Mouse (Mus musculus): ENCODE measurements around the gene Gm49369. TPM values are rescaled to one million over a fixed set of nuclear protein-coding genes. Genes with fewer than 3 reads are reported as not detected.
"Not testable (repeated sequence)": the region's sequence is repeated elsewhere in the genome, so short reads cannot be mapped to it uniquely, and the experiment has no call there.

The Gm49369 gene
- polyA plus RNA-seq, 1 experiment from 2014 or later: not detected

DNA sequence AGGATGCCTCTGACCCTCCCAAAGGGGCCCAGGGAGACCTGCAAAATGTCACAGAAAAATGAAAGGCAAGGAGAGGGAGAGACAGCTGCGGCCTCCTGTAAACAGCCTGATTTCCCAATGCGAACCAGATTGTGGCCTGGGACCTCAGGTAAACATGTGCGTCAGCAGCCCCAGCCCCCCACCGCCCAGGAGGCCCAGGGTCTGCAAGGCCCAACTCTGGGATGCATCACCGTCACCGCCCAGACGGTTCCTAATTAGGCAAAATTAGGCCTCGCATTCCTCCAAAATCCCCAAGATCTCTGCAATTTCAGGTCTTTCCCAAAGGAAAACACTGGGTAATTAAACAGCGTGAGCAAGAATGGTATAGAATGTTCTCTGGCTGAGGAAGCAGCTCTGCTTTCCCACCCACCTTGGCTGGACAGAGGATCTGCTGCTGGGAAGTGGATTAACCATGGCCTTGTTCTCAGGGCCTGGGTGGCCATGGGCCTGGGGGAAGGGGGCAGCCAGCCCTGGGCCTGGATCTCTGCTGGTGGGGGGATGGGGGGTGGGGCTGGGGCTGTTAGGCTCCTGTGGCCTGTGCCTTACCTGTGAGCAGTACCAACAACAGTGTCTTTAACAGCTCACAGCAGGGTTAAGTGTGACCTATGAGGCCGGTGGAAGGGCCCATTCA, 60.7 kb downstream of the Gm49369 start:
- Histone ChIP-seq H3K27ac (replicated peaks) (peak overlapping the region; percentile 45; the same call in 1 of the 2 replicates), H3K4me1 (peaks cover 23% of the 10 kb centered on the region)
- H3K27me3 ChIP-seq (replicated peaks); H3K4me3 ChIP-seq (replicated peaks); H3K9me3 ChIP-seq (replicated peaks); ATAC-seq (ENCODE audit: low FRiP score); H3K9ac ChIP-seq (replicated peaks); H3K4me2 ChIP-seq; H3K36me3 ChIP-seq: not testable (repeated sequence)
- WGBS: 36% methylated on average over 5 of the region's 10 CpGs

Other genes with a start within 250 kb of the Gm49369 start
- not detected in 2 replicates for gene Gm39115, start 246.6 kb downstream of the Gm49369 start, polyA plus RNA-seq (2015; fragmentation: Nextera tagmentation; extraction: Ambion mirVana)
- not detected in 2 replicates for gene Gm45337, start 238.1 kb downstream of the Gm49369 start, polyA plus RNA-seq (2015; fragmentation: Nextera tagmentation; extraction: Ambion mirVana)
- gene Gm29735, start 225.6 kb downstream of the Gm49369 start, polyA plus RNA-seq (2015; fragmentation: Nextera tagmentation; extraction: Ambion mirVana): not detected in 2 replicates
- gene Gm4553, start 216.9 kb downstream of the Gm49369 start, polyA plus RNA-seq (2015; fragmentation: Nextera tagmentation; extraction: Ambion mirVana): not detected in 2 replicates
- gene Krtap5-2, start 206.7 kb downstream of the Gm49369 start, polyA plus RNA-seq (2015; fragmentation: Nextera tagmentation; extraction: Ambion mirVana): not detected in 2 replicates
- gene Gm10153, start 192.3 kb downstream of the Gm49369 start, polyA plus RNA-seq (2015; fragmentation: Nextera tagmentation; extraction: Ambion mirVana): not detected in 2 replicates
- gene Krtap5-3, start 181.3 kb downstream of the Gm49369 start, polyA plus RNA-seq (2015; fragmentation: Nextera tagmentation; extraction: Ambion mirVana): not detected in 2 replicates
- gene Gm7579, start 170.8 kb downstream of the Gm49369 start, polyA plus RNA-seq (2015; fragmentation: Nextera tagmentation; extraction: Ambion mirVana): not detected in 2 replicates
- not detected in 2 replicates for gene Krtap5-5, start 152.7 kb downstream of the Gm49369 start, polyA plus RNA-seq (2015; fragmentation: Nextera tagmentation; extraction: Ambion mirVana)
- not detected in 2 replicates for gene Gm40460, start 141.6 kb downstream of the Gm49369 start, polyA plus RNA-seq (2015; fragmentation: Nextera tagmentation; extraction: Ambion mirVana)
- gene Gm2431, start 124.3 kb downstream of the Gm49369 start, polyA plus RNA-seq (2015; fragmentation: Nextera tagmentation; extraction: Ambion mirVana): not detected in 2 replicates
- not detected in 2 replicates for gene Gm4559, start 108.3 kb downstream of the Gm49369 start, polyA plus RNA-seq (2015; fragmentation: Nextera tagmentation; extraction: Ambion mirVana)
- gene Krtap5-1, start 85.5 kb downstream of the Gm49369 start, polyA plus RNA-seq (2015; fragmentation: Nextera tagmentation; extraction: Ambion mirVana): not detected in 2 replicates
- not detected in 2 replicates for gene Krtap5-4, start 79.1 kb downstream of the Gm49369 start, polyA plus RNA-seq (2015; fragmentation: Nextera tagmentation; extraction: Ambion mirVana)
- 13.5 and 14.7 TPM in 2 replicates for gene Ifitm10, start 8.9 kb downstream of the Gm49369 start, polyA plus RNA-seq (2015; fragmentation: Nextera tagmentation; extraction: Ambion mirVana)
- 304 and 310 TPM in 2 replicates for gene Ctsd, start 5.4 kb upstream of the Gm49369 start, polyA plus RNA-seq (2015; fragmentation: Nextera tagmentation; extraction: Ambion mirVana)
- 0.14 TPM in 1 of 2 replicates, not detected in the other for gene Syt8, start 52.2 kb upstream of the Gm49369 start, polyA plus RNA-seq (2015; fragmentation: Nextera tagmentation; extraction: Ambion mirVana)
- gene Tnni2, start 59.1 kb upstream of the Gm49369 start, polyA plus RNA-seq (2015; fragmentation: Nextera tagmentation; extraction: Ambion mirVana): 16.4 and 24.8 TPM in 2 replicates
- gene Lsp1, start 78.1 kb upstream of the Gm49369 start, polyA plus RNA-seq (2015; fragmentation: Nextera tagmentation; extraction: Ambion mirVana): 6.9 and 58.6 TPM in 2 replicates
- gene Tnnt3, start 116.2 kb upstream of the Gm49369 start, polyA plus RNA-seq (2015; fragmentation: Nextera tagmentation; extraction: Ambion mirVana): 14.9 and 26.9 TPM in 2 replicates
- gene Mrpl23, start 150.0 kb upstream of the Gm49369 start, polyA plus RNA-seq (2015; fragmentation: Nextera tagmentation; extraction: Ambion mirVana): 21.0 and 27.9 TPM in 2 replicates

Measured in neural tube, embryonic 15.5 days (tissue).